Mouse (Mus musculus) brain, embryonic 14.5 days (tissue): Measurements from ENCODE around the gene Tmem80.

Source experiments
- CTCF ChIP-seq: fragments of 200-500 bp; IDR thresholded peaks from 2 replicates; pipeline ENCODE4 v1.5.1; 2012; ENCODE audit warnings: inconsistent platforms, mild to moderate bottlenecking, moderate library complexity, borderline replicate concordance; ENCODE audit not compliant: insufficient read depth, insufficient read length; ENCODE audit errors: extremely low read depth
- POLR2A ChIP-seq: fragments of 200-500 bp; IDR thresholded peaks from 2 replicates; pipeline ENCODE4 v1.6.1; 2012; ENCODE audit warnings: mild to moderate bottlenecking, inconsistent platforms, borderline replicate concordance; ENCODE audit not compliant: poor library complexity, insufficient read depth, insufficient read length, severe bottlenecking; ENCODE audit errors: extremely low read depth

DNA sequence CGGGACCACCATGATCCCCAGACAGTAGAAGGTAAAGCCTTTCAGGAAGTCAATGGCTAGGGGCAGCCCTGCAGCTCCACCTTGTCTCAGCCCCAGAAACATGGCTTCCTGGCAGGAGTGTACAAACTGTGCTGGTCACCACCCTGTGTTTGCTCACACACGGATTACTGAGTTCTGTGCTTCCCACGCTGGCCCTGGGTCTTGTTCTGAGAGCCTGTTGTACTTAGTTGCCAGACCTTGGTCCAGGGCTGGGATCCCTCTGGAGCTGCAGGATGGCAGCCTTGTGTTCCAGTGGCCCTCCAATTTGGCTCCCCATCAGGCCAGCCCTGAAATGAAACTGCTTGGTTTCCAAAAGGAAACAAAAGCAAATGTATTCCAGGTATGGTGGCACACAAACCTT lies 8.8 kb downstream of the Tmem80 start:
- TF ChIP-seq CTCF (no peak), POLR2A (no peak)
